Mouse (Mus musculus): Measurements from ENCODE around the gene Kif26b.

- no peak for TF ChIP-seq POLR2A (IDR thresholded peaks at IDR 0.05; ENCODE audit: borderline replicate concordance, low read depth, low read length)
- no peak for TF ChIP-seq CTCF (IDR thresholded peaks at IDR 0.05; ENCODE audit: low read depth, low read length)
These were observed 395.7 kb downstream of the Kif26b start for GRCm38 (mm10) chr1:178924492-178925183.
